Mouse (Mus musculus) spleen, adult 2 months (tissue): ENCODE measurements around the gene Olfr318.

ENCODE experiments used
- CTCF ChIP-seq: fragments of 200-500 bp; IDR thresholded peaks from 2 replicates; pipeline ENCODE4 v1.5.1; 2011; ENCODE audit warnings: mild to moderate bottlenecking, inconsistent platforms; ENCODE audit not compliant: insufficient read depth, insufficient read length, insufficient replicate concordance; ENCODE audit errors: extremely low read depth
- POLR2A ChIP-seq: fragments of 200-500 bp; IDR thresholded peaks from 2 replicates; pipeline ENCODE4 v1.6.1; 2011; ENCODE audit warnings: low read depth, low read length, inconsistent platforms

- no peak for TF ChIP-seq CTCF
- TF ChIP-seq POLR2A: no peak
Measured at GRCm38 (mm10) chr11:58772888-58773287, 49.1 kb upstream of the Olfr318 start, which contains the start of gene Olfr315.
